Mouse (Mus musculus): Measurements from ENCODE around the gene Cyp4v3. TPM values are rescaled to one million over a fixed set of nuclear protein-coding genes. Genes with fewer than 3 reads are reported as not detected.

Gene Cyp4v3
- polyA plus RNA-seq, 1 experiment: 5.6 TPM

- Histone ChIP-seq H3K4me3 (ENCODE audit: insufficient read depth, low read length) (no peak within 1 kb of the TSS), H3K4me1 (ENCODE audit: control insufficient read depth, insufficient read depth, low read length) (no peaks in the 10 kb centered on the region), H3K27ac (ENCODE audit: insufficient read depth, low read length) (no peak within 1 kb of the TSS)
- TF ChIP-seq CTCF (IDR thresholded peaks at IDR 0.05; ENCODE audit: extremely low read depth, insufficient read depth, low read length): no peak
- no peak for TF ChIP-seq POLR2A (IDR thresholded peaks at IDR 0.05; ENCODE audit: extremely low read depth, insufficient read depth, low read length)
Measured at GRCm38 (mm10) chr8:45261920-45262319, 71.1 kb downstream of the Cyp4v3 start, which contains the start of gene F11. F11 (minus strand) TSS chr8:45262031.

DNA sequence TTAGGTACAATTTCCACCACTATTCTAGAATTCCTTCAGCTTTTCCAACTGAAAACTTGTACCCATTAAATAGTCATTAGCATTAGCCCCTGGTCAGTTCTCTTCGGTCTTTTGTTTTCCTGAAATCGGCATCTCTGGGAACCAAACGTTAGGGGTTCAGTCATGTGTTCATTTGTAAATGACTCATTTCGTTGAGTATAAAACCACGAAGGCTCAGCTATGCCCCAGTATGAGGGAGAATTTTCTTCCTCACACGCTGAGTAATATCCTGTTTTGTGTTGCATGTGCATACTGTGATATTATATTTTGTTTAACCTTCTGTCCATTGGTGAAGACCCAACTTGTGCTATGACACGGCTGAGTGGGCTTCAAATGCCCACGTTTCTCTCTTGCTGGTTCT lies 74.6 kb downstream of the Cyp4v3 start:
- H3K27ac ChIP-seq (ENCODE audit: insufficient read depth, low read length): no peak overlapping the region
- H3K4me1 ChIP-seq (ENCODE audit: control insufficient read depth, insufficient read depth, low read length): no peaks in the 10 kb centered on the region
- H3K4me3 ChIP-seq (ENCODE audit: insufficient read depth, low read length): no peak overlapping the region
- TF ChIP-seq CTCF (IDR thresholded peaks at IDR 0.05; ENCODE audit: extremely low read depth, insufficient read depth, low read length) (no peak), POLR2A (IDR thresholded peaks at IDR 0.05; ENCODE audit: extremely low read depth, insufficient read depth, low read length) (no peak)

- TF ChIP-seq CTCF (IDR thresholded peaks at IDR 0.05; ENCODE audit: extremely low read depth, insufficient read depth, low read length): no peak
- no peak for TF ChIP-seq POLR2A (IDR thresholded peaks at IDR 0.05; ENCODE audit: extremely low read depth, insufficient read depth, low read length)
- Histone ChIP-seq H3K4me1 (ENCODE audit: control insufficient read depth, insufficient read depth, low read length) (no peaks in the 10 kb centered on the region), H3K27ac (ENCODE audit: insufficient read depth, low read length) (no peak overlapping the region), H3K4me3 (ENCODE audit: insufficient read depth, low read length) (no peak overlapping the region)
Measured at GRCm38 (mm10) chr8:45255040-45255439, 78.0 kb downstream of the Cyp4v3 start.

Other genes with a start within 250 kb of the Cyp4v3 start
- not detected in 2 replicates for gene F11, start 71.2 kb downstream of the Cyp4v3 start, polyA plus RNA-seq (2012; rRNA removed)
- 0.06 and 0.08 TPM in 2 replicates for gene Klkb1, start 38.4 kb downstream of the Cyp4v3 start, polyA plus RNA-seq (2012; rRNA removed)
- not detected in 2 replicates for gene Gm45753, start 24.8 kb downstream of the Cyp4v3 start, polyA plus RNA-seq (2012; rRNA removed)
- gene Fam149a, start 49.1 kb upstream of the Cyp4v3 start, polyA plus RNA-seq (2012; rRNA removed): 16.4 and 17.0 TPM in 2 replicates
- gene Tlr3, start 77.9 kb upstream of the Cyp4v3 start, polyA plus RNA-seq (2012; rRNA removed): 11.1 and 11.5 TPM in 2 replicates
- 134 and 136 TPM in 2 replicates for gene Sorbs2, start 174.6 kb upstream of the Cyp4v3 start, polyA plus RNA-seq (2012; rRNA removed)